Mouse (Mus musculus) thymus, adult 2 months (tissue): ENCODE data around the gene Snx9. TPM values are rescaled to one million over a fixed set of nuclear protein-coding genes. Genes with fewer than 3 reads are reported as not detected.

Experiments used
- DNase-seq: peaks from one replicate; pipeline ENCODE4 v3.0.0; 2021
- H3K27ac ChIP-seq: fragments of 200-500 bp; 2 replicates; pipeline ENCODE4 v1.5.1; 2012; ENCODE audit warnings: low read length, control low read depth; ENCODE audit not compliant: control insufficient read depth, insufficient read depth
- H3K27me3 ChIP-seq: fragments of 200-500 bp; 2 replicates; pipeline ENCODE4 v1.6.1; 2012; ENCODE audit warnings: mild to moderate bottlenecking, low read length, moderate library complexity, mixed read lengths; ENCODE audit not compliant: control insufficient read depth, insufficient read depth
- H3K36me3 ChIP-seq: fragments of 200-500 bp; 2 replicates; pipeline ENCODE4 v1.6.1; 2012; ENCODE audit warnings: mild to moderate bottlenecking, low read length, moderate library complexity; ENCODE audit not compliant: control insufficient read depth, insufficient read depth
- H3K4me1 ChIP-seq: fragments of 200-500 bp; replicated peaks from 2 replicates; pipeline ENCODE4 v1.6.1; 2012; ENCODE audit warnings: low read length; ENCODE audit not compliant: control insufficient read depth, insufficient read depth
- H3K4me3 ChIP-seq: fragments of 200-500 bp; 2 replicates; pipeline ENCODE4 v1.5.1; 2012; ENCODE audit warnings: mild to moderate bottlenecking, low read length, control low read depth, moderate library complexity; ENCODE audit not compliant: control insufficient read depth, insufficient read depth
- CTCF ChIP-seq: fragments of 200-500 bp; IDR thresholded peaks from 2 replicates; pipeline ENCODE4 v1.5.1; 2012; ENCODE audit warnings: mild to moderate bottlenecking, control low read depth, low read length, moderate library complexity, borderline replicate concordance; ENCODE audit not compliant: control insufficient read depth, poor library complexity, insufficient read depth; ENCODE audit errors: extremely low read depth
- POLR2A ChIP-seq: fragments of 200-500 bp; IDR thresholded peaks from 2 replicates; pipeline ENCODE4 v1.6.1; 2012; ENCODE audit warnings: mild to moderate bottlenecking, low read length, control low read depth, moderate library complexity; ENCODE audit not compliant: control insufficient read depth, poor library complexity, insufficient read depth; ENCODE audit errors: extremely low read depth
- WGBS: fragments of 180-500 bp; shearing (Covaris S2); methylation state at CpG from one replicate; pipeline ENCODE4 v1.1.7; 2018; 5-methylcytosine and 5-hydroxymethylcytosine counted together
- polyA plus RNA-seq: library from polyadenylated mRNA; depleted of rRNA; stranded (reverse); fragments of >200 nt; gene quantifications from 2 replicates; pipeline ENCODE4 v1.2.3, GENCODE M21; 2012

The Snx9 gene
- polyA plus RNA-seq, 1 experiment: 12.5 TPM

DNA sequence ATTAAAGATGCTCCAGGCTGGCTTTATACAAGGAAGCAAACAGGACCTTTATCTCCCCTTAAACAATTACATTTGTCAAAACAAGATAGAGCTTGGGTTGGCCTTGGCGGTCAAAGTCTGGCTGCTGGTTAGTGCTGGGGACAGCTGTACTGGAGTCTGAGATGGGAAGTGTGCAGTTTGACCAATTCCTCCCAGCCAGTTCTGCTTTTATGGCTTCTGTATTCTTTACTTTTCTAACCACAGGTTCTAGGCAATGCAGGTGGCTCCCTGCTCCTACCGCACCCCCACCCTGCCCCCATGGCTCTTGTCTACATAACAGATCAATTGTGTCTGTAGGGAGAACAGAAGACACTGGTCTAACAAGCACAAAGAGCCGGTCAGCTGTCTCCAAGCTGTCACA is 11.2 kb upstream of the Snx9 start:
- 13% methylated on average over 3 of the region's 3 CpGs for WGBS
- Histone ChIP-seq H3K4me1 (peaks cover 22% of the 10 kb centered on the region), H3K27me3 (no peaks in the 10 kb centered on the region), H3K36me3 (no peaks in the 10 kb centered on the region), H3K27ac (no peak overlapping the region), H3K4me3 (no peak overlapping the region)
- TF ChIP-seq POLR2A (no peak), CTCF (no peak)
- peak; percentile 33 for DNase-seq

DNA sequence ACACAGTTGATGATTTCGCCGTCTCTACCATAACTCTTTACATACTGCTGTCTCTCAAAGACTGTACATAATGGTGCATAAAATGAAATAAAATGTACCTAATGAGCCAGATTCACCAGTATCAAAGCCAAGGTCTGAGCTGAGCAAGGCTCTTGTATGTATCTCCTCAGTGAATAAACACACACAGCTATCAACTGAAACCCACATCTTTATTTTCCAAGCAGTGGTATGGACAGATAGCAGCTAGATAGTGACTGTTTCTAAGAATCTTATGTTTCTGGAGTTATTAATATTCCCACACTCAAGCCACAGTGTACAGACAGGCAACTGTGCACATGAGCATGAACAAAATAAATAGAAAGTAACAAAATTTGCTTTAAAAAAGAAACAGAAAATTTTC is 10.7 kb upstream of the Snx9 start:
- TF ChIP-seq CTCF (no peak), POLR2A (no peak)
- H3K36me3 ChIP-seq: no peaks in the 10 kb centered on the region
- H3K4me3 ChIP-seq: no peak overlapping the region
- no peak overlapping the region for H3K27ac ChIP-seq
- whole genome bisulfite sequencing: 53% methylated on average over 2 of the region's 2 CpGs
- peaks cover 22% of the 10 kb centered on the region for H3K4me1 ChIP-seq
- H3K27me3 ChIP-seq: no peaks in the 10 kb centered on the region
- no peak for DNase-seq

DNA sequence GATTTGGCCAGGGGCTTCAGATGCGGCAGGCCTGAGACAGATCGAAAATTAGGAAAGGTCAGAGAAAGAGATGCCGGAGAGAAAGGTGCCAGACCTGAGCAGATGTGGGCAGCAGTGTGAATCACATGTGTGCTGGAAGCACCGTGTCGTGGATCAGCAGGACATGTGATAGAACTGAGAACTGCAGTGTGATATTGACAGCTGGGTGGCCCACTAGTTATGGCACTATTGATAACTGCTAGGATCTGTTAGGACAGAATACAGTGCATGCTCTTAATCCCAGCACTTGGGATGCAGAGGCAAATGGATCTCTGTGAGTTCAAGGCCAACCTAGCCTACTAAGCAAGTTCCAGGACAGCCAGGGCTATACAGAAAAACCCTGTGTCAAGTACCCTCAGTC is 10.3 kb upstream of the Snx9 start:
- Histone ChIP-seq H3K27me3 (no peaks in the 10 kb centered on the region), H3K27ac (no peak overlapping the region), H3K4me1 (peaks cover 22% of the 10 kb centered on the region), H3K36me3 (no peaks in the 10 kb centered on the region), H3K4me3 (no peak overlapping the region)
- 87% methylated on average over 5 of the region's 5 CpGs for WGBS
- TF ChIP-seq POLR2A (no peak), CTCF (no peak)
- DNase-seq: no peak

DNA sequence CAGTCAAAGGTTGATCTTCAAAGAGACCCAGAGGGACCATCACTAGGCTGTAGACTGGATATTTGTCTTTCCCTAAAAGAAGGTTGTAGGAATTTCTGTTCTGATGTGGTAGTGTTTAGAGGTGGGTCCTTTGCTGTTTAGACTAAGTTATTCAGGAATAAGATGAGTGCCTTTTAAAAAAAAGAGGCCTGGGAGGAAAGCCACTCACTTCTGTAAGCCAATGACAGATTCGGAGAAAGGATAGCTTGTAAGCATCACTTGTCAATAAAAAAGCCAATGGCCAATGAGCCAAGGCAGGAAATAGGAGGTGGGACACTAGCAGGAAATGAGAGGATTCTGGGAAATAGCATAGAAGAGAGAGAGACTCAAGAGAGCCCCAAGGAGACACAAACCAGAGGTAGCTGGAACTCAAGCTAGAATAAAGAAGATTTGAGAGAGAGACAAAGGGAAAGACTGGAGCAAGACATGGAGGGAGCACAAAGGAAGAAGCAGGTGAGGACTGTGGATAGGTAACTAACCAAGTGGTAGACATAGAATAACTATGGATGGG is 9.8 kb upstream of the Snx9 start:
- Histone ChIP-seq H3K27ac (no peak overlapping the region), H3K4me3 (no peak overlapping the region), H3K4me1 (peaks cover 22% of the 10 kb centered on the region), H3K27me3 (no peaks in the 10 kb centered on the region), H3K36me3 (no peaks in the 10 kb centered on the region)
- TF ChIP-seq CTCF (no peak), POLR2A (no peak)
- no peak for DNase-seq
- 93% methylated on average over 1 of the region's 1 CpGs for WGBS

DNA sequence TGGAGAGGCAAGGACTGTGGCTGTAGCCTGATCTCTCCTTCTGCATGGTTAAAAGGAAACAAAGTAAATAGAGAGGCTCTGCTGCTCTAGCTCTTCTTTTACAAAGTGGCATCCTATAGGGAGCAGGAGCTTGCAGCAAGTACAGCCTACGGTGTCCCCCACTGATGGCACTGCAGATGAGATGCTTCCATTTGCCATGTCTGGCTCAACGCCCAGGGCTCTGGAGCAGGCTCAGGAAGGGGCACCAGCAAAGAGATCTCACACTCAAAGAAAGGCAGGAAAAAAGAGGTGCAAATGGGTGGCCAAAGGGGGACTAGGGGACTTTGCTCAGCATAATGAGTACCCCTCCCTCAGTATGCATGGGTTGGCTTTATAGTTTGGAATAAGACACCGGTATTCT is 7.0 kb upstream of the Snx9 start:
- Histone ChIP-seq H3K36me3 (no peaks in the 10 kb centered on the region), H3K27me3 (no peaks in the 10 kb centered on the region), H3K4me1 (peaks cover 17% of the 10 kb centered on the region), H3K27ac (no peak overlapping the region), H3K4me3 (no peak overlapping the region)
- 99% methylated on average over 3 of the region's 3 CpGs for WGBS
- no peak for TF ChIP-seq POLR2A
- TF ChIP-seq CTCF: no peak
- DNase-seq: no peak

DNA sequence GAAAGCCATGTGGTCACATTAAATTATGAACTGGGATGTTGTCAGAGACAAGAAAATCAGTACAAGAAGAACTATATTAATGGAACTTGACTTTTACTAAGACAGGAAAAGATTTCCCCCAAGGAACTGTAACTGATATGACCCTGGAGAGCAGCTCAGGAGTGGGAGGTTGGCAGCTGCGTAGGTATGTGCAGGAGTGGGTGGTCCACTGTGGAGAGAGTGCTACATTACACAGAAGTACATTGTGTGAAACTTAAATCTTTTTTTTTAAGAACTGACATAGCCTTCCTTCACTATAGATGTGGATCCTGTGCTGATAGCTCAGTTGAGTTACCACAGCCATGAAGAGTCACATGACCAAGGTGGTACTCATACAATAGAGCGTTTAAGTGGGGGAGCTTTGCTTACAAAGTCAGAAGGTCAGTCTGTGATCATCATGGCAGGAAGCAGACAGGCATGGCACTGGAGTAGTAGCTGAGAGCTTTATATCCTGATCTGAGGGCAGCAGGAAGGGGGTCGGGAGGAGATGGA is 6.3 kb upstream of the Snx9 start:
- Histone ChIP-seq H3K27ac (no peak overlapping the region), H3K36me3 (no peaks in the 10 kb centered on the region), H3K27me3 (no peaks in the 10 kb centered on the region), H3K4me3 (no peak overlapping the region), H3K4me1 (peaks cover 15% of the 10 kb centered on the region)
- DNase-seq: no peak
- TF ChIP-seq CTCF: no peak
- no peak for TF ChIP-seq POLR2A
- 92% methylated on average over 3 of the region's 3 CpGs for WGBS
